Mouse (Mus musculus): ENCODE measurements around the gene Ces2e. TPM values are rescaled to one million over a fixed set of nuclear protein-coding genes. Genes with fewer than 3 reads are reported as not detected.
"Not testable (repeated sequence)": the region's sequence is repeated elsewhere in the genome, so short reads cannot be mapped to it uniquely, and the experiment has no call there.

The Ces2e gene
- not detected in 2 replicates for polyA plus RNA-seq (2015; fragmentation: Nextera tagmentation; extraction: Ambion mirVana)

GRCm38 (mm10) chr8:104925972-104926596 is at the start of gene Ces2e:
Gene Ces2e, plus strand, starts transcription at chr8:104926260.
- Histone ChIP-seq H3K9ac (no peak within 1 kb of the TSS), H3K27me3 (no peaks in the 10 kb centered on the region), H3K4me2 (no peak within 1 kb of the TSS), H3K4me1 (no peaks in the 10 kb centered on the region), H3K9me3 (replicated peaks) (no peaks in the 10 kb centered on the region), H3K4me3 (no peak within 1 kb of the TSS), H3K36me3 (ENCODE audit: poor library complexity, severe bottlenecking) (no peaks in the 10 kb centered on the region), H3K27ac (no peak within 1 kb of the TSS)
- WGBS, result 79% methylated on average over 5 of the region's 5 CpGs
- no peak for ATAC-seq

GRCm38 (mm10) chr8:104886223-104886926 is 39.7 kb upstream of the Ces2e start:
- WGBS, result no CpG with 5 or more reads among the region's 4 CpGs
- H3K4me1 ChIP-seq; H3K4me3 ChIP-seq; H3K27me3 ChIP-seq; ATAC-seq; H3K36me3 ChIP-seq (ENCODE audit: poor library complexity, severe bottlenecking); H3K4me2 ChIP-seq; H3K27ac ChIP-seq; H3K9me3 ChIP-seq (replicated peaks); H3K9ac ChIP-seq: not testable (repeated sequence)

- Histone ChIP-seq H3K9me3 (replicated peaks) (no peaks in the 10 kb centered on the region), H3K4me2 (no peak overlapping the region), H3K27ac (no peak overlapping the region), H3K9ac (no peak overlapping the region), H3K36me3 (ENCODE audit: poor library complexity, severe bottlenecking) (no peaks in the 10 kb centered on the region), H3K27me3 (no peaks in the 10 kb centered on the region), H3K4me3 (no peak overlapping the region), H3K4me1 (no peaks in the 10 kb centered on the region)
- WGBS, result 78% methylated on average over 2 of the region's 2 CpGs
- no peak for ATAC-seq
Observed at GRCm38 (mm10) chr8:104901746-104902145, 24.3 kb upstream of the Ces2e start.

GRCm38 (mm10) chr8:104907111-104907510 is 18.9 kb upstream of the Ces2e start:
- Histone ChIP-seq H3K4me1 (no peaks in the 10 kb centered on the region), H3K4me2 (no peak overlapping the region), H3K27me3 (no peaks in the 10 kb centered on the region), H3K4me3 (no peak overlapping the region), H3K9ac (no peak overlapping the region), H3K27ac (no peak overlapping the region), H3K9me3 (replicated peaks) (no peaks in the 10 kb centered on the region), H3K36me3 (ENCODE audit: poor library complexity, severe bottlenecking) (no peaks in the 10 kb centered on the region)
- WGBS, result 55% methylated on average over 1 of the region's 1 CpGs
- no peak for ATAC-seq

GRCm38 (mm10) chr8:104909021-104909420 is 17.0 kb upstream of the Ces2e start:
- not testable (repeated sequence) for H3K27ac ChIP-seq; ATAC-seq; H3K4me1 ChIP-seq; H3K4me3 ChIP-seq; H3K9ac ChIP-seq; H3K36me3 ChIP-seq (ENCODE audit: poor library complexity, severe bottlenecking); H3K9me3 ChIP-seq (replicated peaks); H3K4me2 ChIP-seq; H3K27me3 ChIP-seq
- 79% methylated on average over 1 of the region's 1 CpGs for WGBS

- H3K9me3 ChIP-seq (replicated peaks); H3K4me2 ChIP-seq; H3K4me1 ChIP-seq; H3K4me3 ChIP-seq; H3K9ac ChIP-seq; ATAC-seq; H3K27ac ChIP-seq; H3K36me3 ChIP-seq (ENCODE audit: poor library complexity, severe bottlenecking); H3K27me3 ChIP-seq: not testable (repeated sequence)
- 92% methylated on average over 10 of the region's 10 CpGs for WGBS
Observed at GRCm38 (mm10) chr8:104909651-104910050, 16.4 kb upstream of the Ces2e start.

- no peaks in the 10 kb centered on the region for H3K9me3 ChIP-seq (replicated peaks)
- H3K4me3 ChIP-seq, result no peak overlapping the region
- H3K4me2 ChIP-seq, result no peak overlapping the region
- H3K27me3 ChIP-seq, result no peaks in the 10 kb centered on the region
- no peaks in the 10 kb centered on the region for H3K36me3 ChIP-seq (ENCODE audit: poor library complexity, severe bottlenecking)
- no peaks in the 10 kb centered on the region for H3K4me1 ChIP-seq
- H3K9ac ChIP-seq, result no peak overlapping the region
- 84% methylated on average over 3 of the region's 3 CpGs for WGBS
- H3K27ac ChIP-seq, result no peak overlapping the region
- no peak for ATAC-seq
Observed at GRCm38 (mm10) chr8:104927301-104927700, 1.2 kb downstream of the Ces2e start.

- H3K27me3 ChIP-seq, result no peaks in the 10 kb centered on the region
- no peak overlapping the region for H3K27ac ChIP-seq
- H3K9ac ChIP-seq, result no peak overlapping the region
- no peak for ATAC-seq
- H3K36me3 ChIP-seq (ENCODE audit: poor library complexity, severe bottlenecking), result no peaks in the 10 kb centered on the region
- H3K4me3 ChIP-seq, result no peak overlapping the region
- no peaks in the 10 kb centered on the region for H3K4me1 ChIP-seq
- no peaks in the 10 kb centered on the region for H3K9me3 ChIP-seq (replicated peaks)
- no peak overlapping the region for H3K4me2 ChIP-seq
- WGBS, result 80% methylated on average over 2 of the region's 2 CpGs
Observed at GRCm38 (mm10) chr8:104944665-104945064, 18.6 kb downstream of the Ces2e start.

- no peak within 1 kb of the TSS for H3K9ac ChIP-seq
- H3K4me2 ChIP-seq, result no peak within 1 kb of the TSS
- H3K4me1 ChIP-seq, result no peaks in the 10 kb centered on the region
- no peaks in the 10 kb centered on the region for H3K36me3 ChIP-seq (ENCODE audit: poor library complexity, severe bottlenecking)
- WGBS, result 92% methylated on average over 4 of the region's 4 CpGs
- no peak within 1 kb of the TSS for H3K4me3 ChIP-seq
- no peaks in the 10 kb centered on the region for H3K9me3 ChIP-seq (replicated peaks)
- H3K27me3 ChIP-seq, result no peaks in the 10 kb centered on the region
- ATAC-seq, result no peak
- no peak within 1 kb of the TSS for H3K27ac ChIP-seq
Observed at GRCm38 (mm10) chr8:104947056-104947455, 21.0 kb downstream of the Ces2e start, which contains the start of gene Ces2f. Gene Ces2f, plus strand, starts transcription at chr8:104947356.

- Histone ChIP-seq H3K4me1 (no peaks in the 10 kb centered on the region), H3K27me3 (no peaks in the 10 kb centered on the region), H3K27ac (no peak overlapping the region), H3K9me3 (replicated peaks) (no peaks in the 10 kb centered on the region), H3K4me2 (no peak overlapping the region), H3K9ac (no peak overlapping the region), H3K36me3 (ENCODE audit: poor library complexity, severe bottlenecking) (no peaks in the 10 kb centered on the region), H3K4me3 (no peak overlapping the region)
- 92% methylated on average over 5 of the region's 5 CpGs for WGBS
- no peak for ATAC-seq
Observed at GRCm38 (mm10) chr8:104949031-104949430, 23.0 kb downstream of the Ces2e start.

- Histone ChIP-seq H3K9me3 (replicated peaks) (no peaks in the 10 kb centered on the region), H3K36me3 (ENCODE audit: poor library complexity, severe bottlenecking) (no peaks in the 10 kb centered on the region), H3K4me1 (no peaks in the 10 kb centered on the region), H3K27ac (no peak within 1 kb of the TSS), H3K4me2 (no peak within 1 kb of the TSS), H3K27me3 (no peaks in the 10 kb centered on the region), H3K4me3 (no peak within 1 kb of the TSS), H3K9ac (no peak within 1 kb of the TSS)
- ATAC-seq, result no peak
- WGBS, result 76% methylated on average over 5 of the region's 5 CpGs
Observed at GRCm38 (mm10) chr8:104961537-104961961, 35.5 kb downstream of the Ces2e start, which contains the start of gene Ces2g. Gene Ces2g, plus strand, starts transcription at chr8:104961718.

- Histone ChIP-seq H3K4me3 (no peak overlapping the region), H3K9me3 (replicated peaks) (no peaks in the 10 kb centered on the region), H3K4me2 (no peak overlapping the region), H3K36me3 (ENCODE audit: poor library complexity, severe bottlenecking) (no peaks in the 10 kb centered on the region), H3K27ac (no peak overlapping the region), H3K4me1 (no peaks in the 10 kb centered on the region), H3K9ac (no peak overlapping the region), H3K27me3 (no peaks in the 10 kb centered on the region)
- 80% methylated on average over 8 of the region's 8 CpGs for WGBS
- no peak for ATAC-seq
Observed at GRCm38 (mm10) chr8:104962229-104962901, 36.3 kb downstream of the Ces2e start.

Measured in forebrain, embryonic 13.5 days (tissue).